Mouse (Mus musculus): ENCODE measurements at regions not wholly inside any gene's neighbourhood (a gene's known extent, or its start where the extent isn't known, plus 50 kb on each side); places are given as distances from the start of the nearest gene placed in this dataset.

DNA sequence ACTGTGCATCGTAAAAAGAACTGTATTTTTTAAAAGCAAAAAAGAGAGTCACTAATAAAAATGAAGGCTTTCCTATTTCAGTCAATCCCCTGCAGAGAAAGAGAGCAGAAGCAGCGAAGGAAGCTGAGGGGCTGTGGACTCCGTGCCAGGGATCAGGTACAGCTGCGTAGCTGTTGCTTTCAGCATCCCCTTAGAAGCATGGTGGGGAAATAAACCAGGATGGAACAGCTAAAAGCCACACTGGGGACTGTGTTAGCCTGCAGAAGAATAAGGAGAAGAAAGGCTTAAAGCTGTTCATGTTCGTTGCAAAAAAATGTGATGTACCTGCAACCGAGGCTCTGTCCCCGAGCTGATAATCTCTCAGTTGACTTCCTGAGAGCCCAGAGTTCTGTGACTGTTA, 1302.6 kb upstream of the Sel1l start:
- no peak for TF ChIP-seq HCFC1 (IDR thresholded peaks at IDR 0.05; ENCODE audit: borderline replicate concordance, insufficient read depth, low read length)
- TF ChIP-seq CHD2 (IDR thresholded peaks at IDR 0.05; ENCODE audit: low read depth, low read length), result no peak
- TF ChIP-seq MAFK (IDR thresholded peaks at IDR 0.05; ENCODE audit: insufficient read depth, low read depth, low read length), result no peak
- no peak for TF ChIP-seq ZC3H11A (IDR thresholded peaks at IDR 0.05; ENCODE audit: borderline replicate concordance, low read depth, low read length)

Measured in ES-E14 (cell line).